Mouse (Mus musculus): ENCODE measurements around the gene Nipbl. TPM values are rescaled to one million over a fixed set of nuclear protein-coding genes. Genes with fewer than 3 reads are reported as not detected.

Nipbl gene
- total RNA-seq, 2 experiments from 2014 or later, result 45.2 to 69.1 TPM

DNA sequence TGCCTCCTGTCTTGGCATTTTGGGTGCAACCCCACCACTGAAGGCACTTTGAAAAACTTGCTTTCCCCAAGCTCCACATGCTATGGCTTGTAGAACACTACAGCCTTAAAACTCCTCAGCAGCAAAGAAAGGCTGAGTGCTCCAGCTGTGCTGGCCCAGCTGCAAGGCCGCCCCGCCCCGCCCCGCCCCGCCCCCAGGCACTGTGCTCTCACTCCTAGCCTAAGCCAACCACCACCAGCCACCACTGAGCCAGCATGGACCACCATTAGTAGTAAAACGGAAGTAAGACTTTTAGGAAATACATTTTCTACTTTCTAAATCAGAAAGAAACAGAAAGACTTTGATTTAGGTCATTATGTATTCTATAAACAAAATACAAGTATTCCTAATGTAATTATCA, 23.4 kb downstream of the Nipbl start:
- ATAC-seq (ENCODE audit: poor library complexity, severe bottlenecking), result peak; percentile 56; the same call in 1 of the 2 replicates

DNA sequence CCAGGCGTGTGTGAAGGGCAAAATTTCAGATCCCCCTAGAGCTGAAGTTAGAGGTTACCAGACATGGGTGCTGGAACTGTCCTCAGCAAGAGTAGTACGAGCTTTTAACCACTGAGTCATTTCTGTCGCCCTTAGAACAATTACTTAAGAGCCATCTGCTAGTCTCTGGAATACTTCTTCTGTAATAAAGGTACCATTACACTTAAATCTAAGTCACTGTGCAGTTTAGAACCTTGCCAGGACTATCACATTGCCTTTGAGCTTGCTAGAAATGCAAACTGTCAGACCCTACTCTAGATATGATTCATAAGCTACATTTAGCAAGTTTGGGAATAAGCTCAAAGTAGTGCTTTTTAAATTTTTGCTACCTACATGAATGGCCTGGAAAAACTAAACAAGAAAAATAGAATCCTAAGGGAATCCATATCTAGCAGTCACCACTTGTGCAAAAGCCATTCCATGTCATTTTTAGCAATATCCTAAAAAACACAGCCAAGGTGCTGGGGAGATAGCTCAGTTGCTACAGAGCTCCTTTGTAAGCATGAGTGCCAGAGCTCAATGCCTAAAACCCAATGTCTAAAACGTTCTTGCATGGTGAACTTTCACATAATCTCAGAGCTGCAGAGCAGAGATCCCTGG, 27.6 kb downstream of the Nipbl start:
- ATAC-seq (ENCODE audit: poor library complexity, severe bottlenecking), result no peak

DNA sequence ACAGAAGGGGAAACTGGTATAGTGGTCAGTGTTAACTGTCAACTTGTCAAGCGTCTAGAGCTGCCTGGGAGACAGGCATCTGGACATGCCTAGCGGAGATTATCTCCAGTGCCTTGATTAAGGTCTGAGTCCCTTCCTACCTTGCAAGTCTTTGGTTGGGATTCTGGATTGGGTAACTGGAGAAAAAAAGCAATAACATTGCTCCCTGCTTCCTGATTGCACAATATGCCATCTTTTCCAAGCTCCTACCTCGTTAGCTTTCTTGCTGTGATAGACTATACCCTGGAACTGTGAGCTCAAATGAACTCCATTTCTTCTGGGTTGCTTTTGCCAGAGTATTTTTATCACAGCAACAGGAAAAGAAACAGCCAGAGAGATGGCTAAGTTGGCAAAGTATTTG, 30.9 kb downstream of the Nipbl start:
- no peak for ATAC-seq (ENCODE audit: poor library complexity, severe bottlenecking)

DNA sequence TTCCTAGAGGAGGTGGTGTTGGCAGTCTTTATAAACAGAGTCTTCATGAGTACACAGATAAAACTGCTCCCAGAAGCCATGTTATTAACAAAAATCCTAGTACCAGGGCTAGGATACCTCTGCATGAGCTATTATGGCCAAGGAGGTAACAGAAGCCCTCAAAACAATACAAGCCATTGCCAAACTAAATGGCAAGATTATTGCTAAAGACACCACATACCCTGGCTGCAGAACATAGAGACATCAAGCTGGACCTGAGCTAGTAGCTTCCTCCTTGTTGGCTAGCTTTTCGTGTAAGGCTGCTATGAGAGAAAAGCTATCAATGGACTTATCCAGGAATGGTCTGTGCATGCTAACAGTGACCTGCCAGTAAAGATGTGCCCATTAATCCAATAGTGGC, 32.4 kb downstream of the Nipbl start:
- ATAC-seq (ENCODE audit: poor library complexity, severe bottlenecking), result no peak

GRCm38 (mm10) chr15:8411168-8411837, 33.0 kb downstream of the Nipbl start:
- ATAC-seq (ENCODE audit: poor library complexity, severe bottlenecking), result peak; percentile 73

DNA sequence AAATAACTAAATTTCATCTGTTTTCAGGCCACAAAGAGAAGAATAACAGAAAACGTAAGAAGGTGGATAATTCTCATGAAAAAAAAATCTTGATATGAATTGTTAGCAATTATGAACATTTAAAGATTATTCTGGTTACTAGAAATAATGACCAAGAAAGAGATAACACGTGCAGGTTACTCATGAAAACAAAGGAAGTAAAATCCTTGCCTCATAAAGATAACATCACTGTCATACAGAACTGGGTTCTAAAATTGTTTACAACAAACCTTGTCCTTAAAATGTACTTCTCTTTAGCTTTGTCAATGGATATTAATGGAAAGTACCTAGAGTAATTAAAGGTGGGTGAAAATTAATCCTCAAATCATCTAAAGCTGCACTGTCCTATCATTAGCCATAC, 37.2 kb downstream of the Nipbl start:
- no peak for ATAC-seq (ENCODE audit: poor library complexity, severe bottlenecking)

- ATAC-seq (ENCODE audit: poor library complexity, severe bottlenecking), result no peak
Observed at GRCm38 (mm10) chr15:8406219-8406618, 38.0 kb downstream of the Nipbl start.

DNA sequence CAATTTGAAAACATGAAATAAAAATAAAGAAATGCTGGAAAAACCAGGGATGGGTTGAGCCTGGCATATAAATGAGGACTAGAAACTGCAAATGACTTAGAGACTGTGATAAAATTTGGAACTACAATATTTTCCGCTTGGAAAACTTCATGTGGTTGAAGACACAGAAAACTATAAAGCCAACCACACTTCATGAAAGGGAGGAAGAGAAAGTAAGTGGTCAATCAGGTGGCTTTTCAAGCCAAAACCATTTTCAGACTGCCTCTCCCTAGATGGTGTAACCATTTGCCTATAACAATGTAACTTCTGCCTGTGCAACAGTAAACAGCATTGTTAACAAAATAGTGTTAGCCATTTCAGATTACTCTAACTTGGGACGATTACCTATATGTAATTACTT, 41.7 kb downstream of the Nipbl start:
- peak; percentile 38; the same call in 1 of the 2 replicates for ATAC-seq (ENCODE audit: poor library complexity, severe bottlenecking)

- ATAC-seq (ENCODE audit: poor library complexity, severe bottlenecking), result no peak
Observed at GRCm38 (mm10) chr15:8401536-8401935, 42.7 kb downstream of the Nipbl start.

- no peak for ATAC-seq (ENCODE audit: poor library complexity, severe bottlenecking)
Observed at GRCm38 (mm10) chr15:8391764-8392163, 52.5 kb downstream of the Nipbl start.

GRCm38 (mm10) chr15:8382213-8382612, 62.0 kb downstream of the Nipbl start:
- ATAC-seq (ENCODE audit: poor library complexity, severe bottlenecking), result peak; percentile 45

GRCm38 (mm10) chr15:8375657-8376056, 68.6 kb downstream of the Nipbl start:
- ATAC-seq (ENCODE audit: poor library complexity, severe bottlenecking), result no peak

GRCm38 (mm10) chr15:8374724-8375123, 69.5 kb downstream of the Nipbl start:
- no peak for ATAC-seq (ENCODE audit: poor library complexity, severe bottlenecking)

- no peak for ATAC-seq (ENCODE audit: poor library complexity, severe bottlenecking)
Observed at GRCm38 (mm10) chr15:8347104-8347773, 97.0 kb downstream of the Nipbl start.

- ATAC-seq (ENCODE audit: poor library complexity, severe bottlenecking), result peak; percentile 89
Observed at GRCm38 (mm10) chr15:8340596-8340995, 103.7 kb downstream of the Nipbl start.

- ATAC-seq (ENCODE audit: poor library complexity, severe bottlenecking), result no peak
Observed at GRCm38 (mm10) chr15:8331547-8331946, 112.7 kb downstream of the Nipbl start.

DNA sequence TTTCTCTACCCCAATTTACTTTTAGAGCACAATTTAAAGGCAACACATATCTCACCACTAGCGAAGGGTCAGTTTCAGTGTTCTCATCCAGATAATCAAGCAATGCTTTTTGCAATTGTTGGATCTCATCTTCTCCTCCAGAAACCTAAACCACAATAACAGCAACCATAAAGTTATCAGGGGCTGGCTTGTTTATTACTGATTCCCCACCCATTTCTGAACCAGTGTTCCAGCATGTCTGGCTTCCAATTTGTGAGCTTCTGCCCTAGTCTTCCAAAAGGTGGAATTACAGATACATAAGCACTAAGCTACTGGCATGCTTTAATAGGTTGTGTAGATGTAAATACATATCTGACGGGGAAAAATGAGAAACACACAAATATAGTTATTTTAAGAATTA, 118.6 kb downstream of the Nipbl start:
- ATAC-seq (ENCODE audit: poor library complexity, severe bottlenecking), result no peak

- no peak for ATAC-seq (ENCODE audit: poor library complexity, severe bottlenecking)
Observed at GRCm38 (mm10) chr15:8324833-8325232, 119.4 kb downstream of the Nipbl start.

- ATAC-seq (ENCODE audit: poor library complexity, severe bottlenecking), result no peak
Observed at GRCm38 (mm10) chr15:8324061-8324460, 120.2 kb downstream of the Nipbl start.

DNA sequence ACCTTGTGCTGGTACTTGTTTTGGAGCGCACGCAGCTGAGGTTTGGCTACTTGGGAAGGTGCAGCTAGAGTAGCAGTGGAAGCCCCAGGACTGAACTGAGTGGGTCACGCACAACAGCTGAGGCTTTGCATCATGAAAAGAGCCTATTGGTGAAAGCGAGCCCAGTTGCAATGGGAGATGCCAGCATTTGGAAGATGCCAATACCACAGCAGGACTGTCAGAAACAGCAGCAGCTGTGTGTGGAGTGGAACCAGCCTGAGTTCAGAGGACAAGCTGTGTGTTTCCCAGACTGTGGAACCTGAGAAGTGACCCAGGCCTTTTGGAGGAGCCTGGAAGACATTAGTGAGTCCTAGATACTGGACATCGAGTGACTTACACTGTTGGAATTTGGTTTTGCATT, 122.8 kb downstream of the Nipbl start:
- ATAC-seq (ENCODE audit: poor library complexity, severe bottlenecking), result no peak

GRCm38 (mm10) chr15:8319191-8319590, 125.1 kb downstream of the Nipbl start:
- peak; percentile 75 for ATAC-seq (ENCODE audit: poor library complexity, severe bottlenecking)

GRCm38 (mm10) chr15:8317381-8317780, 126.9 kb downstream of the Nipbl start:
- no peak for ATAC-seq (ENCODE audit: poor library complexity, severe bottlenecking)

All from megakaryocyte, adult 5-6 weeks (primary cell).